Mouse (Mus musculus) erythroblast, embryonic 14.5 days (primary cell): ENCODE data around the gene Chst10.

Source experiments
- GATA1 ChIP-seq: IDR thresholded peaks from 2 replicates; pipeline ENCODE4 v1.6.1; 2012; ENCODE audit warnings: low read length, inconsistent platforms, mixed read lengths
- TAL1 ChIP-seq: IDR thresholded peaks from 3 replicates; pipeline ENCODE4 v1.6.1; 2012; ENCODE audit warnings: low read length, inconsistent platforms, mixed read lengths

DNA sequence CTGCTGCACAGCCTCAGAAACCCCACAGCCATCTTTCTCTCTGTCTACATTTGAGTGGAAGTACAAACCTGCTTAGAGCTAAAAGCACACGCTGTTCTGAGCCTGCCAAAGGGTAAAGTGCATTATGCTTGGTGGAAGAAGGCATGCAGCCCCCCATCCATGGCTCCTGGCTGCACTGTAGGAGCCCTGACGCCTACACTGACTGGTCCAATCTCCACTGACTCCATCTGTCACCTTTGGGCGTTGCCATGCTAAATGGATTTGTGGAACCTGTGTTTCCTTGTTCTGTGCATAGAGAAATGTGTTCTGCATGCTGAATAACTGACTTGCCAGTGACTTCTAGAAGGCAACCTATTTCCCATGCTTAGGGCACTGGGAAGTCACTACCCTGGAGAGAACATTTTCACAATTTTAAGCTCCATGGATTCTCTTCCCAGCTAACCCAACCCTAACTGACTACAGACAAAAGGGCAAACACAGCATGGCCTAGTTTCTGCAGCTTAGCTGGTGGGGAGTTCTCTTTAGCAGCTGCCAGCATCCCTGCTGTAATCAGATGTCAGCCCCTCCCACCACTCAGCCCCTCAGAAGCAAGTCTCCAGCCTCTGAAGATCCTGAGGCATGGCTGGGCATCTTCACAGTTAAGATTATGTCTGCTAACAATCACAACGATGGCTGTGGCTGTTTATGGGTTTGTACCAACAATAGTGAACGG is 21.1 kb downstream of the Chst10 start:
- no peak for TF ChIP-seq TAL1
- no peak for TF ChIP-seq GATA1
